8 mouse cellular contexts compared by ENCODE assay signal in genomic region chr5:24029331-24029771, GRCm38 (mm10). TPM values are rescaled to one million over a fixed set of nuclear protein-coding genes. Genes with fewer than 3 reads are reported as not detected.
DNase-seq lines count a peak whose midpoint lies in the region; ATAC-seq lines count a peak whose summit lies in the region.

No protein-coding gene starts in this region.

- H3K9ac ChIP-seq in intestine, embryonic 15.5 days: peak overlapping the region; percentile 74
- H3K9ac ChIP-seq in limb, embryonic 13.5 days: peak overlapping the region; percentile 92
- H3K9ac ChIP-seq in midbrain, embryonic 14.5 days (replicated peaks; ENCODE audit: low read length): peak overlapping the region; percentile 81

- peak overlapping the region; percentile 89 for H3K4me3 ChIP-seq in intestine, embryonic 15.5 days (replicated peaks)
- H3K4me3 ChIP-seq in limb, embryonic 13.5 days: peak overlapping the region; percentile 89
- H3K4me3 ChIP-seq in midbrain, embryonic 14.5 days (replicated peaks; ENCODE audit: low read depth, low read length): peak overlapping the region; percentile 86

- 5% methylated on average over 11 of the region's 11 CpGs for WGBS in intestine, embryonic 15.5 days
- 3% methylated on average over 11 of the region's 11 CpGs for WGBS in limb, embryonic 13.5 days
- WGBS in midbrain, embryonic 14.5 days: 3% methylated on average over 11 of the region's 11 CpGs

- no peaks in the 10 kb centered on the region for H3K27me3 ChIP-seq in intestine, embryonic 15.5 days (replicated peaks)
- H3K27me3 ChIP-seq in limb, embryonic 13.5 days: no peaks in the 10 kb centered on the region
- no peaks in the 10 kb centered on the region for H3K27me3 ChIP-seq in midbrain, embryonic 14.5 days (ENCODE audit: control insufficient read depth, insufficient read depth, low read length)

- no peaks in the 10 kb centered on the region for H3K9me3 ChIP-seq in intestine, embryonic 15.5 days
- H3K9me3 ChIP-seq in limb, embryonic 13.5 days: no peaks in the 10 kb centered on the region
- H3K9me3 ChIP-seq in midbrain, embryonic 14.5 days (ENCODE audit: control insufficient read depth, low read length): no peaks in the 10 kb centered on the region

- H3K4me1 ChIP-seq in intestine, embryonic 15.5 days (replicated peaks): peaks cover 3% of the 10 kb centered on the region; the same call in 1 of the 2 replicates
- H3K4me1 ChIP-seq in limb, embryonic 13.5 days: peaks cover 8% of the 10 kb centered on the region
- H3K4me1 ChIP-seq in midbrain, embryonic 14.5 days (ENCODE audit: control insufficient read depth, insufficient read depth, low read length): peaks cover 4% of the 10 kb centered on the region; the same call in 1 of the 2 replicates

- no peaks in the 10 kb centered on the region for H3K36me3 ChIP-seq in intestine, embryonic 15.5 days
- peaks cover 4% of the 10 kb centered on the region; the same call in 1 of the 2 replicates for H3K36me3 ChIP-seq in limb, embryonic 13.5 days
- no peaks in the 10 kb centered on the region for H3K36me3 ChIP-seq in midbrain, embryonic 14.5 days (ENCODE audit: control insufficient read depth, insufficient read depth, low read length)

- 0 out of 2 replicates have a peak overlapping the region, but pooled peaks have one; percentile 82 for H3K27ac ChIP-seq in intestine, embryonic 15.5 days
- H3K27ac ChIP-seq in limb, embryonic 13.5 days: peak overlapping the region; percentile 81; the same call in 1 of the 2 replicates
- peak overlapping the region; percentile 78 for H3K27ac ChIP-seq in midbrain, embryonic 14.5 days (replicated peaks; ENCODE audit: low read depth, low read length)

- peak overlapping the region; percentile 94 for H3K4me2 ChIP-seq in intestine, embryonic 15.5 days (replicated peaks)
- H3K4me2 ChIP-seq in limb, embryonic 13.5 days (replicated peaks): peak overlapping the region; percentile 83
- peak overlapping the region; percentile 80 for H3K4me2 ChIP-seq in midbrain, embryonic 14.5 days (ENCODE audit: low read length)

- peak; percentile 68 for ATAC-seq in frontal cortex, adult (ENCODE audit: low TSS enrichment)
- ATAC-seq in intestine, embryonic 15.5 days: peak; percentile 55
- peak; percentile 41; the same call in 1 of the 2 replicates for ATAC-seq in limb, embryonic 13.5 days (ENCODE audit: low FRiP score, low read depth)
- ATAC-seq in midbrain, embryonic 14.5 days (ENCODE audit: low FRiP score, low TSS enrichment): peak; percentile 37; the same call in 1 of the 2 replicates

- DNase-seq in left cerebral cortex, adult 18-20 months (ENCODE audit: low spot score in 2 of 2): peak; percentile 21 to 36
- no peak for DNase-seq in left cerebral cortex, adult 11 months (ENCODE audit: low spot score)
- DNase-seq in cerebellum, adult 9-10 months: peak; percentile 31
- peak; percentile 85 for DNase-seq in midbrain, embryonic 14.5 days
- DNase-seq in spleen, postnatal 36 days (ENCODE audit: low spot score in 2 of 2): peak; percentile 64 to 66

RNA-seq across cellular contexts. Expression of gene Fam126a, which starts 1.1 kb away (rescaled TPM):
- total RNA-seq in left cerebral cortex, adult 18-20 months (2021): 10 to 100 TPM; 15.4 to 16.6 TPM
- polyA plus RNA-seq in intestine, embryonic 15.5 days (2015; fragmentation: Nextera tagmentation; extraction: Ambion mirVana): 14.3 and 16.1 TPM in 2 replicates
- polyA plus RNA-seq in limb, embryonic 13.5 days (2015; fragmentation: Nextera tagmentation; extraction: Ambion mirVana): 27.7 and 33.8 TPM in 2 replicates
- 23.9 and 49.0 TPM in 2 replicates for polyA plus RNA-seq in midbrain, embryonic 14.5 days (2014; fragmentation: Nextera tagmentation; extraction: Ambion mirVana)
